Mouse (Mus musculus): ENCODE data around the gene Oas1f. TPM values are rescaled to one million over a fixed set of nuclear protein-coding genes. Genes with fewer than 3 reads are reported as not detected.
"Not testable (repeated sequence)": the region's sequence is repeated elsewhere in the genome, so short reads cannot be mapped to it uniquely, and the experiment has no call there.

The Oas1f gene
- total RNA-seq, 2 experiments from 2014 or later = not detected

GRCm38 (mm10) chr5:120870782-120871181 lies 23.6 kb downstream of the Oas1f start:
- DNase-seq (ENCODE audit: low spot score in 2 of 2) = no peak

- DNase-seq (ENCODE audit: low spot score in 2 of 2) = no peak
These were observed 24.3 kb downstream of the Oas1f start for GRCm38 (mm10) chr5:120871469-120871868.

GRCm38 (mm10) chr5:120876839-120877238 lies 29.7 kb downstream of the Oas1f start:
- DNase-seq (ENCODE audit: low spot score in 2 of 2) = not testable (repeated sequence)

GRCm38 (mm10) chr5:120877407-120877806 lies 30.2 kb downstream of the Oas1f start:
- DNase-seq (ENCODE audit: low spot score in 2 of 2) = not testable (repeated sequence)

- DNase-seq (ENCODE audit: low spot score in 2 of 2) = not testable (repeated sequence)
These were observed 31.6 kb downstream of the Oas1f start for GRCm38 (mm10) chr5:120878803-120879202.

GRCm38 (mm10) chr5:120881681-120882080 lies 34.5 kb downstream of the Oas1f start:
- DNase-seq (ENCODE audit: low spot score in 2 of 2) = not testable (repeated sequence)

- DNase-seq (ENCODE audit: low spot score in 2 of 2) = not testable (repeated sequence)
These were observed 40.2 kb downstream of the Oas1f start, which contains the start of gene Oas1g for GRCm38 (mm10) chr5:120887413-120887812. Gene Oas1g (minus strand): TSS chr5:120887613.

GRCm38 (mm10) chr5:120887831-120888230 lies 40.7 kb downstream of the Oas1f start:
- DNase-seq (ENCODE audit: low spot score in 2 of 2) = no peak

- DNase-seq (ENCODE audit: low spot score in 2 of 2) = not testable (repeated sequence)
These were observed 41.2 kb downstream of the Oas1f start for GRCm38 (mm10) chr5:120888294-120888815.

- DNase-seq (ENCODE audit: low spot score in 2 of 2) = no peak
These were observed 42.9 kb downstream of the Oas1f start for GRCm38 (mm10) chr5:120890026-120890425.

GRCm38 (mm10) chr5:120890991-120891390 lies 43.8 kb downstream of the Oas1f start:
- DNase-seq (ENCODE audit: low spot score in 2 of 2) = no peak

- not testable (repeated sequence) for DNase-seq (ENCODE audit: low spot score in 2 of 2)
These were observed 44.5 kb downstream of the Oas1f start for GRCm38 (mm10) chr5:120891566-120892242.

- DNase-seq (ENCODE audit: low spot score in 2 of 2) = no peak
These were observed 45.1 kb downstream of the Oas1f start for GRCm38 (mm10) chr5:120892243-120892660.

GRCm38 (mm10) chr5:120893866-120894265 lies 46.7 kb downstream of the Oas1f start:
- not testable (repeated sequence) for DNase-seq (ENCODE audit: low spot score in 2 of 2)

GRCm38 (mm10) chr5:120894692-120895091 lies 47.5 kb downstream of the Oas1f start:
- DNase-seq (ENCODE audit: low spot score in 2 of 2) = not testable (repeated sequence)

- no peak for DNase-seq (ENCODE audit: low spot score in 2 of 2)
These were observed 48.2 kb downstream of the Oas1f start for GRCm38 (mm10) chr5:120895231-120895900.

GRCm38 (mm10) chr5:120898307-120898706 lies 51.1 kb downstream of the Oas1f start:
- no peak for DNase-seq (ENCODE audit: low spot score in 2 of 2)

- DNase-seq (ENCODE audit: low spot score in 2 of 2) = no peak
These were observed 51.6 kb downstream of the Oas1f start for GRCm38 (mm10) chr5:120898726-120899125.

- no peak for DNase-seq (ENCODE audit: low spot score in 2 of 2)
These were observed 53.5 kb downstream of the Oas1f start for GRCm38 (mm10) chr5:120900666-120901065.

GRCm38 (mm10) chr5:120902056-120902455 lies 54.9 kb downstream of the Oas1f start:
- DNase-seq (ENCODE audit: low spot score in 2 of 2) = no peak

GRCm38 (mm10) chr5:120906791-120907733 lies 59.9 kb downstream of the Oas1f start, which contains the start of gene Oas1a:
Gene Oas1a (minus strand): TSS chr5:120907521.
- DNase-seq (ENCODE audit: low spot score in 2 of 2) = not testable (repeated sequence)
